Mouse (Mus musculus) lung, embryonic 16.5 days (tissue): ENCODE measurements around the gene Rcn1. TPM values are rescaled to one million over a fixed set of nuclear protein-coding genes. Genes with fewer than 3 reads are reported as not detected.

Experiments
- ATAC-seq: fragments of 200-750 bp; cut with Nextera tagmentation; 2 replicates; pipeline ENCODE4 v1.8.0; 2017; ENCODE audit warnings: low read depth, mild to moderate bottlenecking, moderate library complexity
- H3K27ac ChIP-seq: fragments of 300-500 bp; sonication (generic); 2 replicates; pipeline ENCODE4 v1.5.1; 2014; ENCODE audit warnings: mild to moderate bottlenecking, control low read depth, low read length
- H3K27me3 ChIP-seq: fragments of 300-500 bp; sonication (generic); 2 replicates; pipeline ENCODE4 v1.6.1; 2014; ENCODE audit warnings: low read depth, low read length, mixed read lengths; ENCODE audit not compliant: control insufficient read depth, insufficient read depth
- H3K36me3 ChIP-seq: fragments of 300-500 bp; sonication (generic); 2 replicates; pipeline ENCODE4 v1.6.1; 2014; ENCODE audit warnings: low read length; ENCODE audit not compliant: control insufficient read depth, insufficient read depth
- H3K4me1 ChIP-seq: fragments of 300-500 bp; sonication (generic); replicated peaks from 2 replicates; pipeline ENCODE4 v1.6.1; 2014; ENCODE audit warnings: low read length, mixed read lengths; ENCODE audit not compliant: control insufficient read depth, insufficient read depth
- H3K4me2 ChIP-seq: fragments of 300-500 bp; sonication (generic); 2 replicates; pipeline ENCODE4 v1.6.1; 2014; ENCODE audit warnings: low read depth, low read length, control low read depth
- H3K4me3 ChIP-seq: fragments of 300-500 bp; sonication (generic); 2 replicates; pipeline ENCODE4 v1.5.1; 2014; ENCODE audit warnings: mild to moderate bottlenecking, low read length, control low read depth
- H3K9ac ChIP-seq: fragments of 300-500 bp; sonication (generic); 2 replicates; pipeline ENCODE4 v1.6.1; 2014; ENCODE audit warnings: low read length, control low read depth
- H3K9me3 ChIP-seq: fragments of 300-500 bp; sonication (generic); 2 replicates; pipeline ENCODE4 v1.6.1; 2016; ENCODE audit warnings: low read length; ENCODE audit not compliant: control insufficient read depth
- WGBS: fragments of 180-500 bp; shearing (Covaris S2); extraction: QIAGEN DNeasy Blood & Tissue Kit; methylation state at CpG from one replicate; pipeline ENCODE4 v1.1.7; 2014; 5-methylcytosine and 5-hydroxymethylcytosine counted together
- polyA plus RNA-seq: library from polyadenylated mRNA; unstranded; fragments of >200 nt; fragmentation: Nextera tagmentation; extraction: Ambion mirVana; gene quantifications from 2 replicates; pipeline ENCODE4 v1.2.1, GENCODE M21; 2015

Gene Rcn1
- polyA plus RNA-seq, 1 experiment from 2014 or later, result 134 TPM

- Histone ChIP-seq H3K4me3 (no peak overlapping the region), H3K9me3 (no peaks in the 10 kb centered on the region), H3K4me2 (no peak overlapping the region), H3K27ac (no peak overlapping the region), H3K27me3 (peaks cover 3% of the 10 kb centered on the region; the same call in 1 of the 2 replicates), H3K36me3 (no peaks in the 10 kb centered on the region), H3K4me1 (no peaks in the 10 kb centered on the region), H3K9ac (no peak overlapping the region)
- no peak for ATAC-seq
- 75% methylated on average over 5 of the region's 5 CpGs for WGBS
These were observed 26.4 kb downstream of the Rcn1 start for GRCm38 (mm10) chr2:105372727-105373126.

- Histone ChIP-seq H3K4me2 (no peak overlapping the region), H3K4me1 (no peaks in the 10 kb centered on the region), H3K9me3 (no peaks in the 10 kb centered on the region), H3K36me3 (no peaks in the 10 kb centered on the region), H3K27me3 (peaks cover 3% of the 10 kb centered on the region; the same call in 1 of the 2 replicates), H3K4me3 (no peak overlapping the region), H3K9ac (no peak overlapping the region), H3K27ac (no peak overlapping the region)
- WGBS, result 87% methylated on average over 6 of the region's 6 CpGs
- ATAC-seq, result no peak
These were observed 27.0 kb downstream of the Rcn1 start for GRCm38 (mm10) chr2:105372156-105372555.

GRCm38 (mm10) chr2:105370698-105371097 lies 28.4 kb downstream of the Rcn1 start:
- no peak for ATAC-seq

GRCm38 (mm10) chr2:105370240-105370639 lies 28.9 kb downstream of the Rcn1 start:
- H3K27ac ChIP-seq, result no peak overlapping the region
- no peaks in the 10 kb centered on the region for H3K4me1 ChIP-seq
- WGBS, result 21% methylated on average over 10 of the region's 10 CpGs
- H3K9ac ChIP-seq, result no peak overlapping the region
- no peak overlapping the region for H3K4me2 ChIP-seq
- ATAC-seq, result no peak
- no peaks in the 10 kb centered on the region for H3K36me3 ChIP-seq
- H3K27me3 ChIP-seq, result peaks cover 3% of the 10 kb centered on the region; the same call in 1 of the 2 replicates
- no peaks in the 10 kb centered on the region for H3K9me3 ChIP-seq
- H3K4me3 ChIP-seq, result no peak overlapping the region

More at GRCm38 (mm10) chr2:105370698-105371097, 28.4 kb downstream of the Rcn1 start:
- H3K9ac ChIP-seq, result no peak overlapping the region
- H3K9me3 ChIP-seq, result no peaks in the 10 kb centered on the region
- H3K36me3 ChIP-seq, result no peaks in the 10 kb centered on the region
- peaks cover 3% of the 10 kb centered on the region; the same call in 1 of the 2 replicates for H3K27me3 ChIP-seq
- no peak overlapping the region for H3K4me3 ChIP-seq
- no peaks in the 10 kb centered on the region for H3K4me1 ChIP-seq
- no peak overlapping the region for H3K4me2 ChIP-seq
- no peak overlapping the region for H3K27ac ChIP-seq
- WGBS, result 28% methylated on average over 14 of the region's 14 CpGs

GRCm38 (mm10) chr2:105367623-105368022 lies 31.5 kb downstream of the Rcn1 start:
- Histone ChIP-seq H3K4me3 (no peak overlapping the region), H3K9me3 (no peaks in the 10 kb centered on the region), H3K9ac (no peak overlapping the region), H3K4me2 (no peak overlapping the region), H3K27me3 (peaks cover 3% of the 10 kb centered on the region; the same call in 1 of the 2 replicates), H3K36me3 (no peaks in the 10 kb centered on the region), H3K27ac (no peak overlapping the region), H3K4me1 (no peaks in the 10 kb centered on the region)
- no peak for ATAC-seq
- WGBS, result 23% methylated on average over 4 of the region's 4 CpGs

GRCm38 (mm10) chr2:105358040-105358439 lies 41.1 kb downstream of the Rcn1 start:
- Histone ChIP-seq H3K9ac (no peak overlapping the region), H3K4me2 (no peak overlapping the region), H3K4me3 (no peak overlapping the region), H3K9me3 (no peaks in the 10 kb centered on the region), H3K27ac (no peak overlapping the region), H3K4me1 (no peaks in the 10 kb centered on the region), H3K36me3 (no peaks in the 10 kb centered on the region), H3K27me3 (no peaks in the 10 kb centered on the region)
- WGBS, result 89% methylated on average over 3 of the region's 3 CpGs
- no peak for ATAC-seq

- H3K27me3 ChIP-seq, result no peaks in the 10 kb centered on the region
- ATAC-seq, result no peak
These were observed 42.3 kb downstream of the Rcn1 start for GRCm38 (mm10) chr2:105356791-105357190.

GRCm38 (mm10) chr2:105348886-105349285 lies 50.2 kb downstream of the Rcn1 start:
- no peaks in the 10 kb centered on the region for H3K4me1 ChIP-seq
- no peak overlapping the region for H3K9ac ChIP-seq
- no peaks in the 10 kb centered on the region for H3K9me3 ChIP-seq
- 77% methylated on average over 6 of the region's 6 CpGs for WGBS
- no peak overlapping the region for H3K4me3 ChIP-seq
- no peaks in the 10 kb centered on the region for H3K27me3 ChIP-seq
- H3K36me3 ChIP-seq, result no peaks in the 10 kb centered on the region
- ATAC-seq, result no peak
- no peak overlapping the region for H3K27ac ChIP-seq
- H3K4me2 ChIP-seq, result no peak overlapping the region

More at GRCm38 (mm10) chr2:105356791-105357190, 42.3 kb downstream of the Rcn1 start:
- no peak overlapping the region for H3K4me2 ChIP-seq
- H3K9me3 ChIP-seq, result no peaks in the 10 kb centered on the region
- H3K36me3 ChIP-seq, result no peaks in the 10 kb centered on the region
- no peaks in the 10 kb centered on the region for H3K4me1 ChIP-seq
- H3K27ac ChIP-seq, result no peak overlapping the region
- H3K9ac ChIP-seq, result no peak overlapping the region
- H3K4me3 ChIP-seq, result no peak overlapping the region
- 49% methylated on average over 5 of the region's 5 CpGs for WGBS

GRCm38 (mm10) chr2:105339993-105340392 lies 59.1 kb downstream of the Rcn1 start:
- Histone ChIP-seq H3K9me3 (no peaks in the 10 kb centered on the region), H3K4me2 (no peak overlapping the region), H3K36me3 (no peaks in the 10 kb centered on the region), H3K9ac (no peak overlapping the region), H3K27me3 (no peaks in the 10 kb centered on the region), H3K27ac (no peak overlapping the region), H3K4me3 (no peak overlapping the region), H3K4me1 (no peaks in the 10 kb centered on the region)
- WGBS, result 60% methylated on average over 3 of the region's 3 CpGs
- ATAC-seq, result no peak
